Mouse (Mus musculus): ENCODE results near the gene Itsn1.

GRCm38 (mm10) chr16:91754957-91755356 is 25.9 kb downstream of the Itsn1 start:
- TF ChIP-seq CTCF (IDR thresholded peaks at IDR 0.05; ENCODE audit: insufficient read depth, low read depth, low read length), result no peak
- no peak for TF ChIP-seq POLR2A (IDR thresholded peaks at IDR 0.05; ENCODE audit: insufficient read depth, low read depth, low read length)
